Mouse (Mus musculus) forebrain, embryonic 11.5 days (tissue): ENCODE data around the gene Xylt1. TPM values are rescaled to one million over a fixed set of nuclear protein-coding genes. Genes with fewer than 3 reads are reported as not detected.
A peak's percentile ranks its signal among the peaks of the same experiment; 100 is the strongest.

Experiments used
- ATAC-seq: fragments of 200-750 bp; cut with Nextera tagmentation; replicated peaks from 2 replicates; pipeline ENCODE4 v1.8.0; 2017; ENCODE audit warnings: moderate TSS enrichment; ENCODE audit not compliant: low FRiP score
- DNase-seq: peaks from one replicate; pipeline ENCODE4 v3.0.0-alpha.2; 2017; ENCODE audit warnings: low spot score
- H3K27ac ChIP-seq: fragments of 300-500 bp; sonication (generic); 2 replicates; pipeline ENCODE4 v1.5.1; 2014; ENCODE audit warnings: low read depth, low read length
- H3K27me3 ChIP-seq: fragments of 300-500 bp; sonication (generic); 2 replicates; pipeline ENCODE4 v1.6.1; 2014; ENCODE audit warnings: mild to moderate bottlenecking, low read length, mixed read lengths; ENCODE audit not compliant: control insufficient read depth, insufficient read depth
- H3K36me3 ChIP-seq: fragments of 300-500 bp; sonication (generic); 2 replicates; pipeline ENCODE4 v1.6.1; 2014; ENCODE audit warnings: mild to moderate bottlenecking, low read length, moderate library complexity, mixed read lengths; ENCODE audit not compliant: control insufficient read depth, insufficient read depth
- H3K4me1 ChIP-seq: fragments of 300-500 bp; sonication (generic); replicated peaks from 2 replicates; pipeline ENCODE4 v1.6.1; 2014; ENCODE audit warnings: low read length, mixed read lengths; ENCODE audit not compliant: control insufficient read depth, insufficient read depth
- H3K4me2 ChIP-seq: fragments of 300-500 bp; sonication (generic); 2 replicates; pipeline ENCODE4 v1.6.1; 2014; ENCODE audit warnings: low read depth, mild to moderate bottlenecking, low read length, moderate library complexity, mixed read lengths; ENCODE audit not compliant: severe bottlenecking
- H3K4me3 ChIP-seq: fragments of 300-500 bp; sonication (generic); 2 replicates; pipeline ENCODE4 v1.5.1; 2014; ENCODE audit warnings: low read depth, low read length
- H3K9ac ChIP-seq: fragments of 300-500 bp; sonication (generic); 2 replicates; pipeline ENCODE4 v1.6.1; 2014; ENCODE audit warnings: low read length
- H3K9me3 ChIP-seq: fragments of 300-500 bp; sonication (generic); 2 replicates; pipeline ENCODE4 v1.6.1; 2016; ENCODE audit warnings: low read length, mixed read lengths; ENCODE audit not compliant: control insufficient read depth
- WGBS: fragments of 180-500 bp; shearing (Covaris S2); extraction: QIAGEN DNeasy Blood & Tissue Kit; methylation state at CpG from one replicate; pipeline ENCODE4 v1.1.7; 2014; 5-methylcytosine and 5-hydroxymethylcytosine counted together
- polyA plus RNA-seq: library from polyadenylated mRNA; unstranded; fragments of >200 nt; fragmentation: Nextera tagmentation; extraction: Ambion mirVana; gene quantifications from 2 replicates; pipeline ENCODE4 v1.2.1, GENCODE M21; 2014

The Xylt1 gene
- polyA plus RNA-seq, 1 experiment from 2014 or later: 4.6 TPM

DNA sequence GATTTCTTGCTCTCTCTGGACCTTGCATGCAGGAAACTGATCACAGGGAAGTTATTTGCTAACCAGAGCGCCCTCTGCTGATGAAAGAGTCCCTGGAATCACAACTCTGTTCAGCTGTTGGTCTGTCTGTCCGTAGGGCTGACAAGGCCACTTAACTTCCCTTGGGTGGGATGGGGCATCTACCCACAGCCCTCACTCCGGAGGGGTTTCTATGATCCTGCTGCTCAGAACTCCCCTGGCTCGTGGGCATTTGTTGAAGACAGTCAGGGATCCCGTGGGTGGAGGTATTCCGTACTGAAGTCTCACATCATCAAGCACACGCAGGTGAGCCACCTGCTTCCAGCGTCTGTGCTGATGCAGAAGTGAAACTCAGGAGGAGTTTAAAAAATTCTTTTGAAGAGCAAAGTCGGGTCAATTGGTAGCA lies 4.9 kb upstream of the Xylt1 start:
- DNase-seq (peak; percentile 69), ATAC-seq (no peak)
- WGBS: 36% methylated on average over 9 of the region's 9 CpGs
- Histone ChIP-seq H3K27ac (no peak overlapping the region), H3K9ac (no peak overlapping the region), H3K27me3 (no peaks in the 10 kb centered on the region), H3K4me2 (no peak overlapping the region), H3K4me3 (no peak overlapping the region), H3K36me3 (no peaks in the 10 kb centered on the region), H3K4me1 (0 out of 2 replicates have a peak, but pooled peaks cover 1% of the 10 kb centered on the region), H3K9me3 (no peaks in the 10 kb centered on the region)

DNA sequence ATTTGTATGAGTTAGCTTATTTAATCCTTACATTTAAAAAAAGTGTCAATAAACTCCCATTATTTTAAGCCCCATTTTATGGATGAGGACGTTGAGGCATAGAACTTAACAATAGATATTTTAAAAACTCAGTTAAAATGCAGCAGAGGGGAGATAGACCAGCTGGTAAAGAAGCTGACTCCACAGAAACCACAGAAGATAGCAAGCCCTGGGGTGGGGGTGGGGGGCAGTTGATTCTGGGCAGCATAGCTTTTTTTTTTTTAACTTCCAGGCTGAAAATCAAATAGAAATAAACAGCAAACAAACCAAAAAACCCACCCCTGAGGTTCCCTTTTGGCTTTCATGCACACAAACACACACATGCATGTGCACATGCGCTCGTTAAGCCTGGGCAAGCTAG lies 3.6 kb upstream of the Xylt1 start:
- 78% methylated on average over 3 of the region's 3 CpGs for WGBS
- Histone ChIP-seq H3K36me3 (no peaks in the 10 kb centered on the region), H3K4me2 (no peak overlapping the region), H3K9ac (no peak overlapping the region), H3K9me3 (no peaks in the 10 kb centered on the region), H3K4me3 (no peak overlapping the region), H3K27ac (no peak overlapping the region), H3K4me1 (0 out of 2 replicates have a peak, but pooled peaks cover 1% of the 10 kb centered on the region), H3K27me3 (no peaks in the 10 kb centered on the region)
- ATAC-seq (no peak), DNase-seq (no peak)

DNA sequence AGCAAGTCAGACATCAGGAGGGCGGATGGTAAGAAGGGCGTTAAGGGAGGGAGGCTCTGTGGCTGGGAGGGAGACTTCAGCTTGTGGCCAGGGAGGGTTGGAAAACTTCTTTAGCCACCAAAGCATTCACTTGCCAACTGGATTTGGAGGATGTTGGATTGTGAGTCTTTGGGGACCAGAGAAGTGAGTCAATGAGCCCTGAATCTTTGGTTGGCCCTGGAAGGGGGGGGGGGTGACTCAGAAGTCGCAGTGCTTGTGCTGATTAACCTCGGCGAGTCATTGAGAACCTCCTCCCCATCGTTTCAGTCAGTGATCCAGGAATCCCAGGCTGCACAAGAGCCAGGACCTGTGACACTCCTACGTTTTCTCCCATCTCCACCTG lies 752 bp upstream of the Xylt1 start:
- 4% methylated on average over 7 of the region's 7 CpGs for WGBS
- DNase-seq: no peak
- Histone ChIP-seq H3K4me1 (0 out of 2 replicates have a peak, but pooled peaks cover 5% of the 10 kb centered on the region), H3K4me3 (peak overlapping the region; percentile 84), H3K4me2 (peak overlapping the region; percentile 78), H3K27me3 (no peaks in the 10 kb centered on the region), H3K9ac (peak overlapping the region; percentile 89; the same call in 1 of the 2 replicates), H3K27ac (no peak overlapping the region), H3K36me3 (no peaks in the 10 kb centered on the region), H3K9me3 (no peaks in the 10 kb centered on the region)
- ATAC-seq: no peak

DNA sequence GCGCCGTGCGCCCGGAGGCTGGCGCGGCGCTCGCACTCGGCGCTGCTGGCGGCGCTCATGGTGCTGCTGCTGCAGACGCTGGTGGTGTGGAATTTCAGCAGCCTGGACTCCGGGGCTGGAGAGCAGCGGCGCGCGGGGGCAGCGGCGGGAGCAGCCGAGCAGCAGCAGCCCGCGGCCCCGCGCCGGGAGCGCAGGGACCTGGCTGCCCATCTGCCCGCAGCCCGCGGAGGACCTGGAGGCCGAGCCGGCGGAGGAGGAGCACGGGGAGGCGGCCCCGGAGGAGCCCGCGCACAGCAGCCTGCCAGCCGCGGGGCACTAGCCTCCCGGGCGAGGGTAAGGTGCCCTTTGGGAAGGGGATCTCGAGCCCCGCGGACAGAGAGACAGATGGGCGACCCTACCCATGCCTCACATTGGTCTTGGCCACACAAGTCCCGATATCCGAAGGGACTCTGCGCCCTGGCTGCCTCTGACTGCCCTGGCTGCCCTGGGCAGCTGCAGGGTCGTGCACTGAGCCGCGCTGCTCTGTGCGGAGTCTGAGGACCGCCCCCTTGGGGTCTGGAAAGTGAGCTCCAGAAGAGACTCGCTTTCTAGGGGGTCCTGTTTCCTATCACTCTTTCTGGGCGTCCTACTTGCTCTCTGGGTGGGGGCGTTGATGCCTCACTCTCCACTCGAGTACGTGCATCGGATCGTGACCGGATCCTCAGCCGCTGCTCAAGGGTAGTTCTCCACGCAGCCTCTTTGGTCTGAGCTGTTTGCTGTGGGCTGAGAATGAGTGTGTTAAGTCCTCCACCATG lies 606 bp downstream of the Xylt1 start:
- no peaks in the 10 kb centered on the region; the same call in 1 of the 2 replicates for H3K36me3 ChIP-seq
- ATAC-seq: peak; percentile 72
- 0 out of 2 replicates have a peak, but pooled peaks cover 5% of the 10 kb centered on the region for H3K4me1 ChIP-seq
- WGBS: under 1% methylated on average over 64 of the region's 64 CpGs
- H3K27me3 ChIP-seq: no peaks in the 10 kb centered on the region
- DNase-seq: peak; percentile 81
- peak overlapping the region; percentile 89 for H3K9ac ChIP-seq
- H3K4me3 ChIP-seq: peak overlapping the region; percentile 84
- peak overlapping the region; percentile 78 for H3K4me2 ChIP-seq
- no peaks in the 10 kb centered on the region for H3K9me3 ChIP-seq
- peak overlapping the region; percentile 72 for H3K27ac ChIP-seq

DNA sequence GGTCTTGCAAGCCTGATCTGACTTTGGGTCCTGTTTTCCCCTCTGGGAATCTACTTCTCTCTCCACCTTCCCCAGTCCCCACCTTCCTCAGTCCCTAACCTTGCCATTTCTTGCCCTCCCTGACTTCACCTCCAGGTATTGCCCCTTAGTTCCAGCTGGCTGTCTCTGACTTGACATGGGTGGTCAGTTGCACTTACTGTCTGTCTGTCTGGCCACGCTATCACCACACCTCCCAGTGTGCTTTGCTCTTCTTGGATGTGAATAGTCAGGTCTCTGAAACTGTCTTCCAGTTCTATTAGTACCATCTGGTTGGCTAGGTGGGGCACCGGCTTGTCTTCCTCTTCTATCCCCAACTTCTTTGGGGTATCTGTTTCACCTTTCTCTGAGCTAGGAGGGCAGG lies 1.2 kb downstream of the Xylt1 start:
- ATAC-seq (no peak), DNase-seq (no peak)
- peak overlapping the region; percentile 89 for H3K9ac ChIP-seq
- 22% methylated on average over 2 of the region's 2 CpGs for WGBS
- H3K4me1 ChIP-seq: 0 out of 2 replicates have a peak, but pooled peaks cover 5% of the 10 kb centered on the region
- H3K4me3 ChIP-seq: peak overlapping the region; percentile 84
- H3K36me3 ChIP-seq: no peaks in the 10 kb centered on the region; the same call in 1 of the 2 replicates
- peak overlapping the region; percentile 78 for H3K4me2 ChIP-seq
- H3K27ac ChIP-seq: no peak overlapping the region
- no peaks in the 10 kb centered on the region for H3K27me3 ChIP-seq
- no peaks in the 10 kb centered on the region for H3K9me3 ChIP-seq

DNA sequence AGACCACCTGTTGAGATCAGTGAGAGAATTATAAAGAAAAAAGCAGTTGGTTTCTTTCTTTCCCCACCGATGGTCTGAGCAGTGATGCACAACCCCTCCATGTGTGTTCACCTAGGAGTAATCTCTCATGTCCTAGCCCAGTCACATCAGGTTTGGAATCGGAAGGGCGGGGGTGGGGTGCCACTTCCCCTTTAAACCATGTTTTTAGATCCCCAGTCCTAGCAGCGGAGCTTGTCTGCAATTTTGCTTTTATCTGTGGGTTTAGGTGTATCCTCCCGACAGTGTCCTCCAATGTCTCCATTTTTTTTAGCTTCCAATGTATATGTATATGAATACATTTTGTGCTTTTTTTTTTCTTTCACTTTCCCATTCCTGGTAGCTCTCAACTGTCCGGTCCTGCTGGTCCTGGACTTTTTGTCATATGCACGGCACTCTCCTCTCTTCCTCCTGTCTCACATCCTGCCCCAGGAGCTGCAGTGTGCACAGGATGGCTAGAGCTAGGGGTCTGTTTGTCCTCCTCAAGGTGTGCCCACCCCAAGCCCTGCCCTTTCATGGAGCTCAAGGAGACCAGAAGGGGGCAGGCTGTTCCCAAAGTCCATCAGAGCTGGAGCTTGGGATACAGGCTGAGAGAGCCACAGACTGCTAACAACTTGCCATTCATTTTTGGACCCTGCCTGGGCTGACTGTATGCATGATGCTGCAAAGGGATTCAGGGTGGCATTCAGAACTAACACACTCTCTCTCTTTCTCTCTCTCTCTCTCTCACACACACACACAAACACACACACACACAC lies 2.6 kb downstream of the Xylt1 start:
- Histone ChIP-seq H3K9me3 (no peaks in the 10 kb centered on the region), H3K4me2 (peak overlapping the region; percentile 78), H3K27me3 (no peaks in the 10 kb centered on the region), H3K27ac (no peak overlapping the region), H3K4me1 (0 out of 2 replicates have a peak, but pooled peaks cover 5% of the 10 kb centered on the region), H3K9ac (peak overlapping the region; percentile 12), H3K36me3 (no peaks in the 10 kb centered on the region; the same call in 1 of the 2 replicates), H3K4me3 (peak overlapping the region; percentile 84)
- DNase-seq: peak; percentile 69
- whole genome bisulfite sequencing: 68% methylated on average over 7 of the region's 7 CpGs
- ATAC-seq: peak; percentile 23; the same call in 1 of the 2 replicates

DNA sequence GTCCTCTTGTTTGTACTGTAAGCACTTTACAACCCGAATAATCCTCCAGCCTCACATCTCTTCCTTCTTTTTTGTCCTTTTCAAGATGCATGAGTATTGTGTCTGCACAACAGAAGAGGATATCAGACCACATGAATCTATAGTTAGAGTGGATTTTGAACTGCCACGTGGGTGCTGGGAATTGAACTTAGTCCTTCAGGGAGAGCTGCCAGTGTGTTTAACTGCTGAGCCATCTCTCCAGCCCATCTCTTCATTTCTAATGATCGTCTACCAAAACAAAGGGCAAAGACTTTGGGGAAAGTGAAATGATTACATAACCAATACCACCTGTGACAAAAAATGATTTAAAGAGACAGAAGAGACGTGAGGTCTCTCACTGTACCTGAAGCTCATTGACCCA lies 5.6 kb downstream of the Xylt1 start:
- 0 out of 2 replicates have a peak, but pooled peaks cover 4% of the 10 kb centered on the region for H3K4me1 ChIP-seq
- no peak overlapping the region for H3K4me3 ChIP-seq
- no peaks in the 10 kb centered on the region for H3K9me3 ChIP-seq
- H3K27me3 ChIP-seq: no peaks in the 10 kb centered on the region
- no peak overlapping the region for H3K9ac ChIP-seq
- no peak for ATAC-seq
- no peak for DNase-seq
- H3K4me2 ChIP-seq: no peak overlapping the region
- H3K27ac ChIP-seq: no peak overlapping the region
- WGBS: 78% methylated on average over 4 of the region's 4 CpGs
- H3K36me3 ChIP-seq: no peaks in the 10 kb centered on the region; the same call in 1 of the 2 replicates

DNA sequence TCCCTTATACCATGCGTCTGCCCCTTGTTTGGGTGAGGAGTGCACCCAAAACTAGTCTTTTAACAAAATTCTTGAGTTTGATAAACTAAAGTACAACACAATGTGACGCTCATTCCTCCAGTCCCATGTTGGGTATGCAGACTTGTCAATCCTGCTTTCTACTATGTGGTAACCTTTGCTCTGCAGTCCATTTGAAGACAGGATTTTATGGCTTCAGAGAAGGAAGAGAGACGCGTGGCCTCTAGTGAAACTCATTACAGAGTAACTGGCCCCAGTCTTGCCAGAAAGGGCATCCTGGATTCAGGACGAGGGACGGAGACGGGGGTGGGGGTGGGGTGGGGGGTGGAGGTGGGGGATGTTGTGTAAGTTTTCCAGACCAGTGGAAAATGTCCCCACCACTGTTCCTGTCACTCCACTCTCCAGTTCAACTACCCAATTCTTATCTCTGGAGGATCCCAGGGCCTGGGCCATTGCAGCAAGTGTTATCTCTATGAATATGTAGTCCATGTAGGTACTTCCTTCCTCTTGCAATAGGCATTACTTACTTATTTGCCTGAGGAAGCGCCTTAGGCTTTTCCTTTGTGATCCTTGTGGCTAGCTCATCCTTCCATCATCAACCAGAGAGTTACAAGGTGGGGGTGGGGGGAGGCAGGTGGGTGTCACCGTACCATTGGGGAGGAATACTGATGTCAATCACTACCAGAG lies 7.7 kb downstream of the Xylt1 start:
- Histone ChIP-seq H3K4me1 (0 out of 2 replicates have a peak, but pooled peaks cover 4% of the 10 kb centered on the region), H3K9me3 (no peaks in the 10 kb centered on the region), H3K4me3 (no peak overlapping the region), H3K27me3 (no peaks in the 10 kb centered on the region), H3K4me2 (no peak overlapping the region), H3K36me3 (no peaks in the 10 kb centered on the region; the same call in 1 of the 2 replicates), H3K9ac (no peak overlapping the region), H3K27ac (no peak overlapping the region)
- WGBS: 94% methylated on average over 9 of the region's 9 CpGs
- ATAC-seq (no peak), DNase-seq (no peak)
